8 mouse cellular contexts compared by ENCODE assay signal in genomic region chr2:61592699-61593029, GRCm38 (mm10). TPM values are rescaled to one million over a fixed set of nuclear protein-coding genes. Genes with fewer than 3 reads are reported as not detected.
A peak's percentile ranks its signal among the peaks of the same experiment; 100 is the strongest.
DNase-seq lines count a peak whose midpoint lies in the region; ATAC-seq and TF ChIP-seq lines count a peak whose summit lies in the region.

No protein-coding gene starts in this region.

- peak overlapping the region; percentile 90 for H3K4me3 ChIP-seq in lung, embryonic 14.5 days (ENCODE audit: low read depth, low read length)
- H3K4me3 ChIP-seq in forebrain, embryonic 11.5 days (ENCODE audit: low read depth, low read length) = peak overlapping the region; percentile 83
- peak overlapping the region; percentile 78 for H3K4me3 ChIP-seq in intestine, postnatal 0 days (ENCODE audit: low read depth, low read length)
- peak overlapping the region; percentile 78 for H3K4me3 ChIP-seq in neural tube, embryonic 12.5 days

- no peak for ATAC-seq in lung, embryonic 14.5 days (ENCODE audit: insufficient read depth)
- ATAC-seq in forebrain, embryonic 11.5 days (replicated peaks; ENCODE audit: low FRiP score) = no peak
- no peak for ATAC-seq in intestine, postnatal 0 days
- no peak; the same call in 1 of the 2 replicates for ATAC-seq in neural tube, embryonic 12.5 days (ENCODE audit: low FRiP score, low read depth)

- no peaks in the 10 kb centered on the region for H3K9me3 ChIP-seq in lung, embryonic 14.5 days (ENCODE audit: low read depth, low read length)
- no peaks in the 10 kb centered on the region for H3K9me3 ChIP-seq in forebrain, embryonic 11.5 days (ENCODE audit: control insufficient read depth, low read length)
- no peaks in the 10 kb centered on the region for H3K9me3 ChIP-seq in intestine, postnatal 0 days (ENCODE audit: control insufficient read depth)
- H3K9me3 ChIP-seq in neural tube, embryonic 12.5 days = no peaks in the 10 kb centered on the region

- H3K36me3 ChIP-seq in lung, embryonic 14.5 days (ENCODE audit: insufficient read depth) = no peaks in the 10 kb centered on the region
- H3K36me3 ChIP-seq in forebrain, embryonic 11.5 days (ENCODE audit: control insufficient read depth, insufficient read depth, low read length) = no peaks in the 10 kb centered on the region
- no peaks in the 10 kb centered on the region for H3K36me3 ChIP-seq in intestine, postnatal 0 days (ENCODE audit: control insufficient read depth, insufficient read depth)
- H3K36me3 ChIP-seq in neural tube, embryonic 12.5 days = no peaks in the 10 kb centered on the region

- H3K4me2 ChIP-seq in lung, embryonic 14.5 days = peak overlapping the region; percentile 78
- peak overlapping the region; percentile 81; the same call in 1 of the 2 replicates for H3K4me2 ChIP-seq in forebrain, embryonic 11.5 days (ENCODE audit: low read depth, low read length, severe bottlenecking)
- peak overlapping the region; percentile 66; the same call in 1 of the 2 replicates for H3K4me2 ChIP-seq in intestine, postnatal 0 days (replicated peaks; ENCODE audit: low read depth)
- peak overlapping the region; percentile 70 for H3K4me2 ChIP-seq in neural tube, embryonic 12.5 days (replicated peaks)

- no peaks in the 10 kb centered on the region for H3K4me1 ChIP-seq in lung, embryonic 14.5 days (ENCODE audit: insufficient read depth)
- H3K4me1 ChIP-seq in forebrain, embryonic 11.5 days (replicated peaks; ENCODE audit: control insufficient read depth, insufficient read depth, low read length) = no peaks in the 10 kb centered on the region; the same call in 1 of the 2 replicates
- no peaks in the 10 kb centered on the region for H3K4me1 ChIP-seq in intestine, postnatal 0 days (replicated peaks; ENCODE audit: control insufficient read depth, insufficient read depth, low read length)
- H3K4me1 ChIP-seq in neural tube, embryonic 12.5 days = peaks cover 2% of the 10 kb centered on the region; the same call in 1 of the 2 replicates

- TF ChIP-seq CTCF in lung, embryonic 14.5 days (IDR thresholded peaks at IDR 0.05; ENCODE audit: low read depth) = no peak
- TF ChIP-seq CTCF in intestine, postnatal 0 days (IDR thresholded peaks at IDR 0.05; ENCODE audit: low read depth) = no peak

- H3K27me3 ChIP-seq in lung, embryonic 14.5 days (ENCODE audit: insufficient read depth, low read length) = no peaks in the 10 kb centered on the region
- H3K27me3 ChIP-seq in forebrain, embryonic 11.5 days (ENCODE audit: control insufficient read depth, insufficient read depth, low read length) = no peaks in the 10 kb centered on the region; the same call in 1 of the 2 replicates
- no peaks in the 10 kb centered on the region for H3K27me3 ChIP-seq in intestine, postnatal 0 days (replicated peaks; ENCODE audit: control insufficient read depth, insufficient read depth, low read length)
- H3K27me3 ChIP-seq in neural tube, embryonic 12.5 days (replicated peaks) = no peaks in the 10 kb centered on the region

- H3K9ac ChIP-seq in lung, embryonic 14.5 days = no peak overlapping the region
- H3K9ac ChIP-seq in forebrain, embryonic 11.5 days (ENCODE audit: low read length) = no peak overlapping the region; the same call in 1 of the 2 replicates
- H3K9ac ChIP-seq in intestine, postnatal 0 days (ENCODE audit: low read depth, low read length) = no peak overlapping the region
- H3K9ac ChIP-seq in neural tube, embryonic 12.5 days = no peak overlapping the region

- WGBS in lung, embryonic 14.5 days = 14% methylated on average over 5 of the region's 5 CpGs
- 16% methylated on average over 5 of the region's 5 CpGs for WGBS in forebrain, embryonic 11.5 days
- WGBS in intestine, postnatal 0 days = 12% methylated on average over 5 of the region's 5 CpGs
- 17% methylated on average over 5 of the region's 5 CpGs for WGBS in neural tube, embryonic 12.5 days

- intact Hi-C loops in left cerebral cortex, postnatal 36 days (cut with DNase I) = loop anchor here (5.0 kb wide), 1 partner anchor 120 kb away; the partner anchor contains the start of gene Psmd14

- no peak overlapping the region; the same call in 1 of the 2 replicates for H3K27ac ChIP-seq in lung, embryonic 14.5 days (ENCODE audit: low read depth)
- no peak overlapping the region for H3K27ac ChIP-seq in forebrain, embryonic 11.5 days (ENCODE audit: low read depth, low read length)
- no peak overlapping the region; the same call in 1 of the 2 replicates for H3K27ac ChIP-seq in intestine, postnatal 0 days (ENCODE audit: low read depth, low read length)
- H3K27ac ChIP-seq in neural tube, embryonic 12.5 days = no peak overlapping the region

- DNase-seq in lung, embryonic 14.5 days = no peak
- no peak for DNase-seq in lung, postnatal 25 days (ENCODE audit: low spot score)
- no peak for DNase-seq in forebrain, embryonic 11.5 days (ENCODE audit: low spot score)
- no peak for DNase-seq in left cerebral cortex, postnatal 36 days (ENCODE audit: low spot score in 2 of 2)
- no peak for DNase-seq in layer of hippocampus, adult 8-10 months (ENCODE audit: low spot score in 2 of 2)
- no peak for DNase-seq in adrenal gland, postnatal 14 days

RNA-seq across cellular contexts. Expression of gene Tank, which starts 14.3 kb away (rescaled TPM):
- 32.5 TPM in 2 replicates for polyA plus RNA-seq in lung, embryonic 14.5 days (2014; fragmentation: Nextera tagmentation; extraction: Ambion mirVana)
- 33.3 and 33.8 TPM in 2 replicates for polyA plus RNA-seq in forebrain, embryonic 11.5 days (2014; fragmentation: Nextera tagmentation; extraction: Ambion mirVana)
- polyA plus RNA-seq in intestine, postnatal 0 days (2015; fragmentation: Nextera tagmentation; extraction: Ambion mirVana) = 20.4 and 20.9 TPM in 2 replicates
- 26.2 and 29.8 TPM in 2 replicates for polyA plus RNA-seq in neural tube, embryonic 12.5 days (2016; fragmentation: Nextera tagmentation; extraction: Ambion mirVana)
- total RNA-seq in left cerebral cortex, postnatal 36 days (2021) = 10 to 100 TPM; 30.6 to 37.7 TPM
- total RNA-seq in layer of hippocampus, adult 8-10 months (2022) = 10 to 100 TPM; 23.5 to 30.1 (median 25.9) TPM
- total RNA-seq in adrenal gland, postnatal 14 days (2021) = 40.4 and 47.9 TPM in 2 replicates
